Mouse (Mus musculus) MEL (cell line): ENCODE results near the gene Farsa. TPM values are rescaled to one million over a fixed set of nuclear protein-coding genes. Genes with fewer than 3 reads are reported as not detected.

ENCODE experiments used
- DNase-seq: peaks from one replicate; pipeline ENCODE4 v3.0.0; 2011; ENCODE audit warnings: low read depth, low spot score
- H3K27ac ChIP-seq: 2 replicates; pipeline ENCODE4 v1.5.1; 2012; ENCODE audit warnings: low read depth, mild to moderate bottlenecking, control low read depth, low read length, moderate library complexity; ENCODE audit not compliant: control insufficient read depth
- H3K27me3 ChIP-seq, 2 experiments: fragments of 150-350 bp in 1 of 2; sonication (generic) in 1 of 2; 2 replicates each; pipeline ENCODE4 v1.6.1; 2012; ENCODE audit warnings: low read length in 2 of 2, mild to moderate bottlenecking in 2 of 2, improper control_type of control experiment in 1 of 2, moderate library complexity in 1 of 2; ENCODE audit not compliant: insufficient read depth in 2 of 2, control insufficient read depth in 1 of 2
- H3K36me3 ChIP-seq, 2 experiments: 2 replicates each; pipeline ENCODE4 v1.6.1; 2012 to 2014; ENCODE audit warnings: low read length in 2 of 2, improper control_type of control experiment in 1 of 2, inconsistent platforms in 1 of 2, mild to moderate bottlenecking in 1 of 2; ENCODE audit not compliant: insufficient read depth in 2 of 2, control insufficient read depth in 1 of 2
- H3K4me1 ChIP-seq, 2 experiments: fragments of 150-350 bp in 1 of 2; sonication (generic) in 1 of 2; 2 replicates each; pipeline ENCODE4 v1.6.1; 2012; ENCODE audit warnings: low read length in 2 of 2, improper control_type of control experiment in 1 of 2, mild to moderate bottlenecking in 1 of 2; ENCODE audit not compliant: insufficient read depth in 2 of 2, control insufficient read depth in 1 of 2
- H3K4me3 ChIP-seq, 2 experiments: fragments of 150-350 bp in 1 of 2; sonication (generic) in 1 of 2; 2 replicates each; pipeline ENCODE4 v1.5.1; 2012; ENCODE audit warnings: low read depth in 2 of 2, low read length in 2 of 2, mild to moderate bottlenecking in 2 of 2, moderate library complexity in 2 of 2, control low read depth in 1 of 2, improper control_type of control experiment in 1 of 2; ENCODE audit not compliant: control insufficient read depth in 1 of 2, insufficient read depth in 1 of 2
- H3K79me2 ChIP-seq: 2 replicates; pipeline ENCODE4 v1.6.1; 2012; ENCODE audit warnings: mild to moderate bottlenecking, low read length, moderate library complexity; ENCODE audit not compliant: control insufficient read depth, poor library complexity, insufficient read depth
- H3K9ac ChIP-seq: 2 replicates; pipeline ENCODE4 v1.6.1; 2012; ENCODE audit warnings: low read depth, mild to moderate bottlenecking, control low read depth, low read length, moderate library complexity; ENCODE audit not compliant: control insufficient read depth, poor library complexity, severe bottlenecking
- H3K9me3 ChIP-seq: fragments of 150-350 bp; sonication (generic); replicated peaks from 2 replicates; pipeline ENCODE4 v1.6.1; 2012; ENCODE audit warnings: mild to moderate bottlenecking, low read length, improper control_type of control experiment, moderate library complexity; ENCODE audit not compliant: insufficient read depth
- ELF1 ChIP-seq: IDR thresholded peaks from 2 replicates; pipeline ENCODE4 v1.6.1; 2014; ENCODE audit warnings: low read depth, mild to moderate bottlenecking, inconsistent platforms, low read length, improper control_type of control experiment, moderate library complexity
- GABPA ChIP-seq: IDR thresholded peaks from 2 replicates; pipeline ENCODE4 v1.6.1; 2012; ENCODE audit warnings: low read depth, mild to moderate bottlenecking, inconsistent platforms, low read length, improper control_type of control experiment, moderate library complexity
- KAT2A ChIP-seq: conservative IDR thresholded peaks from 2 replicates; pipeline ENCODE4 v1.6.1; 2012; ENCODE audit warnings: low read depth, low read length, improper control_type of control experiment, inconsistent platforms
- MAFK ChIP-seq: IDR thresholded peaks from 2 replicates; pipeline ENCODE4 v1.6.1; 2011; ENCODE audit warnings: low read depth, mild to moderate bottlenecking, low read length, improper control_type of control experiment, borderline replicate concordance
- MYB ChIP-seq: IDR thresholded peaks from 2 replicates; pipeline ENCODE4 v1.6.1; 2011; ENCODE audit warnings: mild to moderate bottlenecking, low read depth, low read length, improper control_type of control experiment
- RAD21 ChIP-seq: IDR thresholded peaks from 2 replicates; pipeline ENCODE4 v1.6.1; 2011; ENCODE audit warnings: mild to moderate bottlenecking, low read depth, low read length, improper control_type of control experiment
- RCOR1 ChIP-seq: IDR thresholded peaks from 2 replicates; pipeline ENCODE4 v1.6.1; 2012; ENCODE audit warnings: low read depth, mild to moderate bottlenecking, inconsistent platforms, low read length, improper control_type of control experiment
- SMC3 ChIP-seq: IDR thresholded peaks from 2 replicates; pipeline ENCODE4 v1.6.1; 2011; ENCODE audit warnings: low read depth, low read length, improper control_type of control experiment
- TAL1 ChIP-seq: IDR thresholded peaks from 2 replicates; pipeline ENCODE4 v1.6.1; 2012; ENCODE audit warnings: mild to moderate bottlenecking, inconsistent platforms, low read length, moderate library complexity, mixed read lengths
- TBP ChIP-seq: IDR thresholded peaks from 2 replicates; pipeline ENCODE4 v1.8.0; 2011; ENCODE audit warnings: low read depth, low read length, improper control_type of control experiment
- UBTF ChIP-seq: IDR thresholded peaks from 2 replicates; pipeline ENCODE4 v1.6.1; 2012; ENCODE audit warnings: low read depth, mild to moderate bottlenecking, inconsistent platforms, low read length, improper control_type of control experiment, moderate library complexity, borderline replicate concordance; ENCODE audit not compliant: insufficient read depth
- USF1 ChIP-seq: IDR thresholded peaks from 2 replicates; pipeline ENCODE4 v1.6.1; 2014; ENCODE audit warnings: low read depth, mild to moderate bottlenecking, inconsistent platforms, low read length, improper control_type of control experiment, moderate library complexity
- ZC3H11A ChIP-seq: IDR thresholded peaks from 2 replicates; pipeline ENCODE4 v1.6.1; 2012; ENCODE audit warnings: low read depth, mild to moderate bottlenecking, inconsistent platforms, low read length, improper control_type of control experiment
- polyA plus RNA-seq, 2 experiments: library from polyadenylated mRNA; stranded (reverse) in 1 of 2; unstranded in 1 of 2; fragments of >175 nt in 1 of 2; fragments of >200 nt in 1 of 2; gene quantifications; 2 replicates each; pipeline versions ENCODE4 v1.2.1 to v1.2.4; 2012; ENCODE audit warnings: low replicate concordance in 2 of 2, low read depth in 1 of 2; ENCODE audit not compliant: insufficient read length in 2 of 2, insufficient read depth in 1 of 2, missing spikeins in 1 of 2
- total RNA-seq: library from RNA; depleted of rRNA; stranded (reverse); fragments of 300-350 nt; gene quantifications from 2 replicates; pipeline ENCODE4 v1.2.3, GENCODE M21; 2012

Gene Farsa
- total and polyA plus RNA-seq, 3 experiments, result 152 to 295 (median 245) TPM

DNA sequence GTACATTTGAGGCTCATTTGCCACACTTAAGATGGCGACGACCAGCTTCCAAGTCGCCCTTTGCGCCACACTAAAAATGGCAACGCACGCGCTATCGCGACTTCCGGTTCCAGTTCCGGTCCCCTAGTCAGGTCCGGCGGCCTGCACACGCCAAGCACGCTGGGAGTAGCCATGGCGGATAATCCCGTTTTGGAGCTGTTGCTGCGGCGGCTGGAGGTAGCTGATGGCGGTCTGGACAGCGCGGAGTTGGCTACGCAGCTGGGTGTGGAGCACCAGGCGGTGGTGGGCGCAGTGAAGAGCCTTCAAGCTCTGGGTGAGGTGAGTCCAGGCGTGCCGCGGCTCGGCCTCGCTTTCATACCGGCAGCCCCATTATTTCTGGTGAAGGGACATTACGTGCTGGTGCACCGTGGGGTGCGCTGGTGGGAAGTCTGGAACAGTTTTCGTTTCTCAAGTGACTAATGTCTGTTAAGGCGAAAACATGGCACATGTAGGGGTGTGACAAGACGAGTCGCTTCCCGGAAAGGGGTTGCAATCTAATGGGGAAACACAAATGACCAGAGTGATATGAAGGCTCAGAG, at the start of gene Farsa (continued):
- TF ChIP-seq UBTF (no peak), KAT2A (peak; percentile 94), ZC3H11A (no peak), TBP (peak; percentile 91)

GRCm38 (mm10) chr8:84809109-84809940, 47.5 kb upstream of the Farsa start:
- Histone ChIP-seq H3K79me2 (no peaks in the 10 kb centered on the region), H3K4me1 (peaks cover 0 to 10% of the 10 kb centered on the region in 2 experiments; a peak in 2 of 4 replicates), H3K9ac (no peak overlapping the region), H3K36me3 (peaks cover 0 to 3% of the 10 kb centered on the region in 2 experiments; a peak in 1 of 4 replicates), H3K27me3 (no peaks in the 10 kb centered on the region), H3K27ac (no peak overlapping the region), H3K4me3 (no peak overlapping the region), H3K9me3 (no peaks in the 10 kb centered on the region)
- no peak for TF ChIP-seq RCOR1
- TF ChIP-seq MAFK, result no peak
- no peak for TF ChIP-seq SMC3
- no peak for TF ChIP-seq TAL1
- no peak for TF ChIP-seq MYB
- no peak for TF ChIP-seq ELF1
- TF ChIP-seq RAD21, result no peak
- DNase-seq, result no peak

GRCm38 (mm10) chr8:84809941-84810280, 46.9 kb upstream of the Farsa start:
- Histone ChIP-seq H3K4me3 (no peak overlapping the region), H3K4me1 (peaks cover 0 to 10% of the 10 kb centered on the region in 2 experiments; a peak in 2 of 4 replicates), H3K36me3 (peaks cover 0 to 3% of the 10 kb centered on the region in 2 experiments; a peak in 1 of 4 replicates), H3K79me2 (no peaks in the 10 kb centered on the region), H3K27me3 (no peaks in the 10 kb centered on the region), H3K9me3 (no peaks in the 10 kb centered on the region), H3K27ac (no peak overlapping the region), H3K9ac (no peak overlapping the region)
- TF ChIP-seq GABPA (no peak), USF1 (peak; percentile 49; the same call in 1 of the 2 replicates)
- no peak for DNase-seq
